Mouse (Mus musculus) adrenal gland, postnatal 25 days (tissue): ENCODE data around the gene Apob. TPM values are rescaled to one million over a fixed set of nuclear protein-coding genes. Genes with fewer than 3 reads are reported as not detected.
"Not testable (repeated sequence)": the region's sequence is repeated elsewhere in the genome, so short reads cannot be mapped to it uniquely, and the experiment has no call there.

Experiments
- DNase-seq: peaks from one replicate; pipeline ENCODE4 v3.0.0; 2021; ENCODE audit warnings: mixed read lengths
- long read RNA-seq: library from polyadenylated mRNA; stranded (forward); transcript quantifications from one replicate; pipeline ENCODE4 v2.0.0, GENCODE M21; 2021
- total RNA-seq: library from RNA; stranded (reverse); gene quantifications from 2 replicates; pipeline ENCODE4 v1.2.3, GENCODE M21; 2021

Apob gene
- total RNA-seq, result 0.06 and 27.1 TPM in 2 replicates
- long read RNA-seq, partial matches to known transcripts, result 17 of 19 reads
- long read RNA-seq, other reads (novel, unspliced or antisense), result 2 of 19 reads

- DNase-seq, result no peak
Observed at GRCm38 (mm10) chr12:7977466-7978189, at the start of gene Apob. Apob (plus strand) TSS chr12:7977648.

- DNase-seq, result no peak
Observed at GRCm38 (mm10) chr12:7932405-7932920, 45.0 kb upstream of the Apob start.

GRCm38 (mm10) chr12:7950098-7950745 is 27.2 kb upstream of the Apob start:
- no peak for DNase-seq

- no peak for DNase-seq
Observed at GRCm38 (mm10) chr12:7958851-7959250, 18.6 kb upstream of the Apob start.

- DNase-seq, result no peak
Observed at GRCm38 (mm10) chr12:7959310-7959918, 18.0 kb upstream of the Apob start.

- no peak for DNase-seq
Observed at GRCm38 (mm10) chr12:7962314-7962927, 15.0 kb upstream of the Apob start.

GRCm38 (mm10) chr12:7967221-7967620 is 10.2 kb upstream of the Apob start:
- no peak for DNase-seq

GRCm38 (mm10) chr12:7970301-7970700 is 7.1 kb upstream of the Apob start:
- DNase-seq, result no peak

- no peak for DNase-seq
Observed at GRCm38 (mm10) chr12:7970817-7971216, 6.6 kb upstream of the Apob start.

- DNase-seq, result peak; percentile 10
Observed at GRCm38 (mm10) chr12:7971736-7972135, 5.7 kb upstream of the Apob start.

GRCm38 (mm10) chr12:7973773-7974322 is 3.6 kb upstream of the Apob start:
- DNase-seq, result no peak

GRCm38 (mm10) chr12:7978190-7978884 is 889 bp downstream of the Apob start:
- peak; percentile 59 for DNase-seq

- DNase-seq, result no peak
Observed at GRCm38 (mm10) chr12:7984411-7984810, 7.0 kb downstream of the Apob start.

GRCm38 (mm10) chr12:7990804-7991203 is 13.4 kb downstream of the Apob start:
- DNase-seq, result peak; percentile 33

GRCm38 (mm10) chr12:7991570-7991969 is 14.1 kb downstream of the Apob start:
- DNase-seq, result no peak

GRCm38 (mm10) chr12:8020931-8021330 is 43.5 kb downstream of the Apob start:
- DNase-seq, result no peak

- DNase-seq, result no peak
Observed at GRCm38 (mm10) chr12:8029520-8029919, 52.1 kb downstream of the Apob start.

- DNase-seq, result no peak
Observed at GRCm38 (mm10) chr12:8030057-8030456, 52.6 kb downstream of the Apob start.

- not testable (repeated sequence) for DNase-seq
Observed at GRCm38 (mm10) chr12:8031169-8031568, 53.7 kb downstream of the Apob start.

- DNase-seq, result no peak
Observed at GRCm38 (mm10) chr12:8031595-8032358, 54.3 kb downstream of the Apob start.

- no peak for DNase-seq
Observed at GRCm38 (mm10) chr12:8032359-8032755, 54.9 kb downstream of the Apob start.
